Mouse (Mus musculus): Measurements from ENCODE around the gene Ttll9.

DNA sequence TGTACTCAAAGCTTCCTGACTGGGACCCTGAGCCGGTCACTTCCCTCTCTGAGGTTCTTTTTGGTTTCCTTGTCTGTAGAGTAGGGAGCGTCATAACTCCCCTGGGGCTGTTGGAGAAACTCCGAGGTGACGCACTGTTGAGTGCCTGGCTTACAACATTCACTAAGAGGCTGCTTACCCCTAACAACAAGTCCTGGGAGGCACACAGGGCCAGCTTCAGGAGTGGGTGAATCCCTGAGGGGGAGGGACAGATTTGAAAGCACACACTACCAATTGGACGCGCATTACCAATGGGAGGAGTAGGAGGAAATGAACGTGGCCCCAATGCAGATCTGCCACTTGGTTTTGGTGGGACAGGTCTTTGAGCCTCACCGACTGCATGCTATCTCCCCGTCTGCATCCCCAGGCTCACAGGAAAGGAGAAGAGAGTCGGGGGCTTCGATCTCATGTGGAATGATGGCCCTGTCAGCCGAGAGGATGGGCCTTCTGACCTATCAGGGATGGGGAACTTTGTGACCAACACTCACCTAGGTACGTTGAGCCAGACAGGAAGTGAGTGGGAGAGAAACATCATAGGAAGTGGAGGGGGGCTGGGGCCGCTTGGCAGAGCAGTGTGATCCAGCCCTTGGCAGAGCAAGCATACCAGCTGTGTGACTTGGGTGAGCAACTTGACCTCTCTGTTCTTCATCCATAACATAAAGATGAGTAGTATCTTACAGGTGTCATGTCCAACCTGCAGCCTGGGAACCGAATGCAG is 40.4 kb downstream of the Ttll9 start:
- TF ChIP-seq EP300 (IDR thresholded peaks at IDR 0.05; ENCODE audit: low read depth): no peak
- TF ChIP-seq CTCF (IDR thresholded peaks at IDR 0.05; ENCODE audit: low read depth): no peak
